In the genomic region with DNA sequence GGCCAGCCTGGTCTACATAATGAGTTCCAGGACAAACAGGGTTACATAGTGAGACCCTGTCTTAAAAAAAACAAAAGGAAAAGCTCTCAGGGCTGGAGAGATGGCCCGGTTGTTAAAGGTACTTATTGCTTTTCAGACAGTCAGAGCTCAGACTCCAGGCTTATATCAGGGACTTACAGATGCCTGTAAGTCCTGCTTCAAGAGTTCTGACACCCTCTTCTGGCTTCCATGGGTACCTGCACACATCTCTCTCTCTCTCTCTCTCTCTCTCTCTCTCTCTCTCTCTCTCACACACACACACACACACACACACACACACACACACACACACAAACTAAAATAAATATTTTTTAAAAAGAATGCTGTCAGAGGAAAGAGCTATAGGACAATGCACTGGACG, we compare ENCODE assay signal across 1 mouse cellular context.
TF ChIP-seq lines count a peak whose summit lies in the region.

No protein-coding gene starts in this region.

TF ChIP-seq in MEL, 35 proteins besides CTCF, POLR2A, EP300 and RAD21:
- no peak for TF ChIP-seq CHD2 (IDR thresholded peaks at IDR 0.05; ENCODE audit: low read length)
- TF ChIP-seq ZNF384 (IDR thresholded peaks at IDR 0.05; ENCODE audit: low read depth, low read length), result no peak
- no peak for TF ChIP-seq NRF1 (IDR thresholded peaks at IDR 0.05; ENCODE audit: insufficient read depth, low read depth, low read length, poor library complexity, severe bottlenecking)
- TF ChIP-seq POLR2AphosphoS5 (IDR thresholded peaks at IDR 0.05; ENCODE audit: borderline replicate concordance, low read depth, low read length), result no peak
- TF ChIP-seq NELFE (IDR thresholded peaks at IDR 0.05; ENCODE audit: low read depth, low read length), result no peak
- TF ChIP-seq MYC (IDR thresholded peaks at IDR 0.05; ENCODE audit: low read depth, low read length), result no peak
- no peak for TF ChIP-seq USF2 (IDR thresholded peaks at IDR 0.05; ENCODE audit: borderline replicate concordance in 1 of 2, insufficient read depth in 1 of 2, low read depth in 1 of 2, low read length in 2 of 2)
- no peak for TF ChIP-seq MYB (IDR thresholded peaks at IDR 0.05; ENCODE audit: low read depth, low read length)
- no peak for TF ChIP-seq TCF12 (IDR thresholded peaks at IDR 0.05; ENCODE audit: low read depth, low read length)
- TF ChIP-seq ZC3H11A (IDR thresholded peaks at IDR 0.05; ENCODE audit: low read depth, low read length), result no peak
- TF ChIP-seq KAT2A (conservative IDR thresholded peaks at IDR 0.05; ENCODE audit: low read depth, low read length), result no peak
- no peak for TF ChIP-seq SIN3A (IDR thresholded peaks at IDR 0.05; ENCODE audit: low read length)
- TF ChIP-seq TBP (IDR thresholded peaks at IDR 0.05; ENCODE audit: low read depth, low read length), result no peak
- TF ChIP-seq GATA1 (IDR thresholded peaks at IDR 0.05; ENCODE audit: low read depth, low read length), result no peak
- no peak for TF ChIP-seq SMC3 (IDR thresholded peaks at IDR 0.05; ENCODE audit: low read depth, low read length)
- TF ChIP-seq CHD1 (IDR thresholded peaks at IDR 0.05; ENCODE audit: low read depth, low read length), result no peak
TF ChIP-seq in MEL: peak in this region for 0.
